Mouse (Mus musculus) CH12.LX (cell line): ENCODE data around the gene Rasl11b. TPM values are rescaled to one million over a fixed set of nuclear protein-coding genes. Genes with fewer than 3 reads are reported as not detected.

Source experiments
- DNase-seq: peaks from one replicate; pipeline ENCODE4 v3.0.0-alpha.2; 2013; ENCODE audit errors: extremely low read depth
- H3K27ac ChIP-seq: 2 replicates; pipeline ENCODE4 v1.5.1; 2012; ENCODE audit warnings: low read depth, mild to moderate bottlenecking, control low read depth, moderate library complexity; ENCODE audit not compliant: insufficient read depth
- H3K27me3 ChIP-seq: replicated peaks from 2 replicates; pipeline ENCODE3; 2012; ENCODE audit warnings: inconsistent platforms
- H3K36me3 ChIP-seq, 2 experiments: replicated peaks in 1 of 2; 2 replicates each; pipeline versions ENCODE3 to v1.6.1; 2012; ENCODE audit warnings: inconsistent platforms in 1 of 2, low read length in 1 of 2, mild to moderate bottlenecking in 1 of 2, mixed read lengths in 1 of 2, moderate library complexity in 1 of 2; ENCODE audit not compliant: control insufficient read depth in 1 of 2, insufficient read depth in 1 of 2
- H3K4me1 ChIP-seq, 2 experiments: 2 replicates each; pipeline ENCODE4 v1.6.1; 2012; ENCODE audit warnings: inconsistent platforms in 1 of 2, moderate library complexity in 1 of 2; ENCODE audit not compliant: insufficient read depth in 2 of 2, control insufficient read depth in 1 of 2
- H3K4me2 ChIP-seq: 2 replicates; pipeline ENCODE4 v1.6.1; 2012; ENCODE audit warnings: low read depth, mild to moderate bottlenecking, control low read depth; ENCODE audit not compliant: poor library complexity, insufficient read depth, severe bottlenecking
- H3K4me3 ChIP-seq, 3 experiments: fragments of 150-350 bp in 1 of 3; sonication (generic) in 1 of 3; replicated peaks in 1 of 3; 2 replicates each; pipeline versions ENCODE3 to v1.5.1; 2011 to 2012; ENCODE audit warnings: low read depth in 2 of 3, low read length in 2 of 3, mild to moderate bottlenecking in 2 of 3, moderate library complexity in 2 of 3, control low read depth in 1 of 3, improper control_type of control experiment in 1 of 3, inconsistent platforms in 1 of 3, mixed read lengths in 1 of 3; ENCODE audit not compliant: poor library complexity in 1 of 3
- H3K79me2 ChIP-seq: replicated peaks from 2 replicates; pipeline ENCODE4 v1.6.1; 2012; ENCODE audit warnings: mild to moderate bottlenecking, moderate library complexity; ENCODE audit not compliant: control insufficient read depth, poor library complexity, insufficient read depth, severe bottlenecking; ENCODE audit errors: extremely low read depth
- H3K9ac ChIP-seq: 2 replicates; pipeline ENCODE4 v1.6.1; 2012; ENCODE audit warnings: low read depth, mild to moderate bottlenecking, control low read depth, moderate library complexity; ENCODE audit not compliant: insufficient read depth
- H3K9me3 ChIP-seq: replicated peaks from 2 replicates; pipeline ENCODE3; 2012; ENCODE audit warnings: low read length, inconsistent platforms, mixed read lengths
- BHLHE40 ChIP-seq: IDR thresholded peaks from 2 replicates; pipeline ENCODE4 v1.6.1; 2011; ENCODE audit warnings: mild to moderate bottlenecking, low read depth, low read length, improper control_type of control experiment
- CHD1 ChIP-seq: IDR thresholded peaks from 2 replicates; pipeline ENCODE4 v1.6.1; 2012; ENCODE audit warnings: low read depth, low read length, improper control_type of control experiment, inconsistent platforms
- CHD2 ChIP-seq: IDR thresholded peaks from 2 replicates; pipeline ENCODE4 v1.6.1; 2011; ENCODE audit warnings: low read length, improper control_type of control experiment
- E2F4 ChIP-seq: IDR thresholded peaks from 2 replicates; pipeline ENCODE4 v1.6.1; 2011; ENCODE audit warnings: low read depth, low read length, improper control_type of control experiment; ENCODE audit not compliant: insufficient replicate concordance
- EP300 ChIP-seq: IDR thresholded peaks from 2 replicates; pipeline ENCODE4 v1.6.1; 2011; ENCODE audit warnings: low read length, improper control_type of control experiment
- ETS1 ChIP-seq: conservative IDR thresholded peaks from 2 replicates; pipeline ENCODE4 v1.6.1; 2012; ENCODE audit warnings: low read depth, mild to moderate bottlenecking, inconsistent platforms, low read length, improper control_type of control experiment, moderate library complexity
- IRF4 ChIP-seq: IDR thresholded peaks from 2 replicates; pipeline ENCODE4 v1.6.1; 2014; ENCODE audit warnings: low read depth, mild to moderate bottlenecking, inconsistent platforms, low read length, improper control_type of control experiment
- JUN ChIP-seq: IDR thresholded peaks from 2 replicates; pipeline ENCODE4 v1.6.1; 2011; ENCODE audit warnings: low read depth, mild to moderate bottlenecking, low read length, improper control_type of control experiment, moderate library complexity; ENCODE audit not compliant: insufficient read depth
- JUND ChIP-seq: conservative IDR thresholded peaks from 2 replicates; pipeline ENCODE4 v1.6.1; 2011; ENCODE audit warnings: low read depth, low read length, improper control_type of control experiment
- KAT2A ChIP-seq: IDR thresholded peaks from 2 replicates; pipeline ENCODE4 v1.6.1; 2012; ENCODE audit warnings: low read length, improper control_type of control experiment, inconsistent platforms; ENCODE audit not compliant: insufficient replicate concordance
- MAX ChIP-seq: IDR thresholded peaks from 2 replicates; pipeline ENCODE4 v1.6.1; 2011; ENCODE audit warnings: low read length, improper control_type of control experiment
- MAZ ChIP-seq: IDR thresholded peaks from 2 replicates; pipeline ENCODE4 v1.6.1; 2012; ENCODE audit warnings: low read depth, mild to moderate bottlenecking, inconsistent platforms, low read length, improper control_type of control experiment, moderate library complexity
- MXI1 ChIP-seq: IDR thresholded peaks from 2 replicates; pipeline ENCODE4 v1.6.1; 2011; ENCODE audit warnings: mild to moderate bottlenecking, low read depth, low read length, improper control_type of control experiment
- MYC ChIP-seq: IDR thresholded peaks from 2 replicates; pipeline ENCODE4 v1.6.1; 2011; ENCODE audit warnings: low read depth, mild to moderate bottlenecking, improper control_type of control experiment, low read length
- NELFE ChIP-seq: IDR thresholded peaks from 2 replicates; pipeline ENCODE4 v1.6.1; 2011; ENCODE audit warnings: low read depth, low read length, improper control_type of control experiment
- NRF1 ChIP-seq: IDR thresholded peaks from 2 replicates; pipeline ENCODE4 v1.6.1; 2014; ENCODE audit warnings: low read depth, mild to moderate bottlenecking, inconsistent platforms, low read length, improper control_type of control experiment, moderate library complexity
- POLR2AphosphoS2 ChIP-seq: IDR thresholded peaks from 2 replicates; pipeline ENCODE4 v1.6.1; 2011; ENCODE audit warnings: low read depth, low read length, improper control_type of control experiment
- RAD21 ChIP-seq: IDR thresholded peaks from 2 replicates; pipeline ENCODE4 v1.6.1; 2011; ENCODE audit warnings: low read depth, mild to moderate bottlenecking, low read length, improper control_type of control experiment, moderate library complexity
- TCF12 ChIP-seq: IDR thresholded peaks from 2 replicates; pipeline ENCODE4 v1.6.1; 2014; ENCODE audit warnings: low read depth, mild to moderate bottlenecking, inconsistent platforms, low read length, improper control_type of control experiment
- UBTF ChIP-seq: IDR thresholded peaks from 2 replicates; pipeline ENCODE4 v1.6.1; 2012; ENCODE audit warnings: low read depth, mild to moderate bottlenecking, inconsistent platforms, low read length, improper control_type of control experiment, moderate library complexity
- USF1 ChIP-seq: IDR thresholded peaks from 2 replicates; pipeline ENCODE4 v1.6.1; 2014; ENCODE audit warnings: low read depth, mild to moderate bottlenecking, inconsistent platforms, low read length, improper control_type of control experiment
- ZKSCAN1 ChIP-seq: IDR thresholded peaks from 2 replicates; pipeline ENCODE4 v1.6.1; 2012; ENCODE audit warnings: low read depth, inconsistent platforms, low read length, improper control_type of control experiment, borderline replicate concordance
- ZMIZ1 ChIP-seq: IDR thresholded peaks from 2 replicates; pipeline ENCODE4 v1.6.1; 2012; ENCODE audit warnings: low read depth, mild to moderate bottlenecking, inconsistent platforms, low read length, improper control_type of control experiment
- dilution Hi-C: fragments of 300-500 bp; cut with MboI; formaldehyde crosslinking; loops from 2 replicates; pipeline ENCODE4 v1.14.3; 2020; ENCODE audit warnings: low sequenced_read_pairs; ENCODE audit not compliant: extremely low pct_unique_long_range_greater_than_20kb, extremely low pct_ligation_motif_present
- in situ Hi-C: fragments of 300-500 bp; cut with MboI; formaldehyde crosslinking; loops from 3 replicates; pipeline ENCODE4 v1.14.3; 2019; ENCODE audit warnings: low sequenced_read_pairs, low pct_ligation_motif_present, low pct_unique_long_range_greater_than_20kb, mixed read lengths
- polyA plus RNA-seq: library from polyadenylated mRNA; unstranded; fragments of >175 nt; gene quantifications from 2 replicates; pipeline ENCODE4 v1.2.1, GENCODE M21; 2012; ENCODE audit warnings: low read depth; ENCODE audit not compliant: insufficient read length
- total RNA-seq, 2 experiments: library from RNA; depleted of rRNA; stranded (reverse); fragments of 300-350 nt in 1 of 2; fragments of >200 nt in 1 of 2; gene quantifications; 2 replicates each; pipeline ENCODE4 v1.2.3; 2012 to 2014

The Rasl11b gene
- total and polyA plus RNA-seq, 3 experiments: 0.21 to 2.7 (median 0.60) TPM

GRCm38 (mm10) chr5:74163141-74163540 is 31.9 kb upstream of the Rasl11b start:
- in situ Hi-C loops: no loop called here
- Histone ChIP-seq H3K9ac (no peak overlapping the region), H3K4me1 (peaks cover 6 to 41% of the 10 kb centered on the region in 2 experiments; a peak in 3 of 4 replicates), H3K27ac (no peak overlapping the region), H3K36me3 (no peaks in the 10 kb centered on the region), H3K4me3 (no peak overlapping the region), H3K9me3 (peaks cover 2% of the 10 kb centered on the region), H3K79me2 (no peaks in the 10 kb centered on the region), H3K27me3 (no peaks in the 10 kb centered on the region), H3K4me2 (no peak overlapping the region)
- DNase-seq: no peak
- TF ChIP-seq POLR2AphosphoS2: no peak
- TF ChIP-seq UBTF: no peak
- no peak for TF ChIP-seq MXI1
- TF ChIP-seq RAD21: no peak
- TF ChIP-seq E2F4: no peak
- no peak for TF ChIP-seq TCF12
- TF ChIP-seq CHD1: no peak
- TF ChIP-seq BHLHE40: no peak
- TF ChIP-seq JUND: no peak
- no peak for TF ChIP-seq KAT2A
- TF ChIP-seq MAZ: no peak
- no peak for TF ChIP-seq USF1
- no peak for TF ChIP-seq MAX
- no peak for TF ChIP-seq ETS1
- TF ChIP-seq ZMIZ1: no peak
- no peak for TF ChIP-seq MYC
- no peak for TF ChIP-seq JUN
- TF ChIP-seq NELFE: no peak
- no peak for TF ChIP-seq NRF1
- TF ChIP-seq ZKSCAN1: no peak
- dilution Hi-C loops: no loop called here

GRCm38 (mm10) chr5:74164547-74164946 is 30.5 kb upstream of the Rasl11b start:
- Histone ChIP-seq H3K27me3 (no peaks in the 10 kb centered on the region), H3K9ac (no peak overlapping the region), H3K36me3 (no peaks in the 10 kb centered on the region), H3K9me3 (no peaks in the 10 kb centered on the region), H3K4me3 (no peak overlapping the region), H3K4me2 (no peak overlapping the region), H3K79me2 (no peaks in the 10 kb centered on the region), H3K4me1 (peaks cover 8 to 39% of the 10 kb centered on the region in 2 experiments), H3K27ac (no peak overlapping the region)
- peak; percentile 41 for DNase-seq
- TF ChIP-seq EP300: peak; percentile 38; the same call in 1 of the 2 replicates
- TF ChIP-seq CHD2: no peak
- TF ChIP-seq IRF4: 0 out of 2 replicates have a peak, but pooled peaks have one; percentile 23
- dilution Hi-C loops (no loop called here), in situ Hi-C loops (no loop called here)
